Mouse (Mus musculus) lung, postnatal 14 days (tissue): ENCODE measurements around the gene Mrpl45.

Experiments
- DNase-seq: peaks from one replicate; pipeline ENCODE4 v3.0.0; 2021

Gene Mrpl45

GRCm38 (mm10) chr11:97334400-97334799 is 18.9 kb downstream of the Mrpl45 start:
- DNase-seq, result no peak

GRCm38 (mm10) chr11:97336238-97336637 is 20.7 kb downstream of the Mrpl45 start:
- DNase-seq, result no peak

- DNase-seq, result no peak
Observed at GRCm38 (mm10) chr11:97336751-97337345, 21.3 kb downstream of the Mrpl45 start.

- DNase-seq, result no peak
Observed at GRCm38 (mm10) chr11:97337363-97337762, 21.8 kb downstream of the Mrpl45 start.

- peak; percentile 21 for DNase-seq
Observed at GRCm38 (mm10) chr11:97338302-97338976, 22.9 kb downstream of the Mrpl45 start.

- DNase-seq, result peak; percentile 84
Observed at GRCm38 (mm10) chr11:97338977-97339315, 23.4 kb downstream of the Mrpl45 start.

GRCm38 (mm10) chr11:97343175-97343574 is 27.7 kb downstream of the Mrpl45 start:
- no peak for DNase-seq

GRCm38 (mm10) chr11:97343619-97344018 is 28.1 kb downstream of the Mrpl45 start:
- peak; percentile 64 for DNase-seq

- no peak for DNase-seq
Observed at GRCm38 (mm10) chr11:97345446-97345845, 29.9 kb downstream of the Mrpl45 start.

- DNase-seq, result no peak
Observed at GRCm38 (mm10) chr11:97346383-97346782, 30.9 kb downstream of the Mrpl45 start.

GRCm38 (mm10) chr11:97347291-97347690 is 31.8 kb downstream of the Mrpl45 start:
- DNase-seq, result no peak

- peak; percentile 79 for DNase-seq
Observed at GRCm38 (mm10) chr11:97350035-97350434, 34.5 kb downstream of the Mrpl45 start.

- no peak for DNase-seq
Observed at GRCm38 (mm10) chr11:97352027-97352684, 36.6 kb downstream of the Mrpl45 start, which contains the start of gene Gpr179. TSS of gene Gpr179 (minus strand) at chr11:97352077.

GRCm38 (mm10) chr11:97352935-97353597 is 37.5 kb downstream of the Mrpl45 start:
- DNase-seq, result no peak

GRCm38 (mm10) chr11:97354646-97355045 is 39.1 kb downstream of the Mrpl45 start:
- DNase-seq, result no peak

GRCm38 (mm10) chr11:97355247-97355646 is 39.7 kb downstream of the Mrpl45 start:
- no peak for DNase-seq

- DNase-seq, result peak; percentile 92
Observed at GRCm38 (mm10) chr11:97357663-97358062, 42.1 kb downstream of the Mrpl45 start.

GRCm38 (mm10) chr11:97361948-97362648 is 46.6 kb downstream of the Mrpl45 start, which contains the start of gene Socs7:
TSS of gene Socs7 (plus strand) at chr11:97362551.
- peak; percentile 96 for DNase-seq

- DNase-seq, result peak; percentile 43
Observed at GRCm38 (mm10) chr11:97362649-97362942, 47.1 kb downstream of the Mrpl45 start.

- peak; percentile 30 for DNase-seq
Observed at GRCm38 (mm10) chr11:97362943-97363643, 47.6 kb downstream of the Mrpl45 start.

GRCm38 (mm10) chr11:97363644-97363995 is 48.1 kb downstream of the Mrpl45 start:
- no peak for DNase-seq

GRCm38 (mm10) chr11:97365556-97365955 is 50.0 kb downstream of the Mrpl45 start:
- DNase-seq, result no peak

GRCm38 (mm10) chr11:97368501-97368900 is 53.0 kb downstream of the Mrpl45 start:
- DNase-seq, result no peak
